Mouse (Mus musculus): ENCODE results near the gene Gm5800. TPM values are rescaled to one million over a fixed set of nuclear protein-coding genes. Genes with fewer than 3 reads are reported as not detected.
"Not testable (repeated sequence)": the region's sequence is repeated elsewhere in the genome, so short reads cannot be mapped to it uniquely, and the experiment has no call there.

The Gm5800 gene
- not detected in 2 replicates for polyA plus RNA-seq (2015; fragmentation: Nextera tagmentation; extraction: Ambion mirVana)

DNA sequence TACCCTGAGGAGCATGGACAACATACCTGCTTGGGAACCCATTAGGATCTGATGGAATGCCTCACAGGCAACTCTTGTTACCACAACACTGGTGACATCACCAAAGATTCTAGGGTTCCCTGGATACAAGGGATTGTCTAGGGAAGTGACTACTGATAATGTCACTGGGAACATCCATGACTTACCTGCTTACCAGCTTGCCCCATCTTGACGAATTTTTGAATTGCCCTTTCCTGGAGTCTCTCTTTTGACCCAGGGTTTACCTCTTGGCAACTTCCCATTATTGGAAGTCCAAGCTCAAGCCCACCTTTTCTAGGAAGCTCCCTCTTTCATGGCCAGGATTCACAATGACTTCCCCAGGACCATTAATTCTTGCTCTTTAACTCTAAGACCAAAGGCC, at the start of gene Gm5800:
Gm5800 (minus strand) TSS at position 101 of the 400 bp plus-strand sequence.
- Histone ChIP-seq H3K27ac (ENCODE audit: low read depth, low read length) (no peak within 1 kb of the TSS), H3K4me2 (ENCODE audit: low read length) (no peak within 1 kb of the TSS), H3K36me3 (ENCODE audit: control insufficient read depth, insufficient read depth, low read length) (no peaks in the 10 kb centered on the region), H3K4me1 (ENCODE audit: control insufficient read depth, insufficient read depth, low read depth, low read length) (no peaks in the 10 kb centered on the region), H3K4me3 (ENCODE audit: low read length) (no peak within 1 kb of the TSS), H3K27me3 (replicated peaks; ENCODE audit: control insufficient read depth, insufficient read depth, low read length) (no peaks in the 10 kb centered on the region), H3K9ac (ENCODE audit: low read depth, low read length) (no peak within 1 kb of the TSS), H3K9me3 (ENCODE audit: control insufficient read depth, low read length) (no peaks in the 10 kb centered on the region)
- no peak for ATAC-seq
- 72% methylated on average over 1 of the region's 1 CpGs for WGBS

GRCm38 (mm10) chr14:51755944-51756343, 39.0 kb upstream of the Gm5800 start:
- H3K4me3 ChIP-seq (ENCODE audit: low read length): no peak overlapping the region
- no peak overlapping the region for H3K9ac ChIP-seq (ENCODE audit: low read depth, low read length)
- H3K4me2 ChIP-seq (ENCODE audit: low read length): no peak overlapping the region
- no peaks in the 10 kb centered on the region for H3K9me3 ChIP-seq (ENCODE audit: control insufficient read depth, low read length)
- H3K27ac ChIP-seq (ENCODE audit: low read depth, low read length): no peak overlapping the region
- 69% methylated on average over 2 of the region's 2 CpGs for WGBS
- H3K4me1 ChIP-seq (ENCODE audit: control insufficient read depth, insufficient read depth, low read depth, low read length): no peaks in the 10 kb centered on the region
- H3K27me3 ChIP-seq (replicated peaks; ENCODE audit: control insufficient read depth, insufficient read depth, low read length): no peaks in the 10 kb centered on the region
- H3K36me3 ChIP-seq (ENCODE audit: control insufficient read depth, insufficient read depth, low read length): no peaks in the 10 kb centered on the region
- no peak for ATAC-seq

- peak; percentile 42 for ATAC-seq
- peaks cover 37% of the 10 kb centered on the region for H3K27me3 ChIP-seq (replicated peaks; ENCODE audit: control insufficient read depth, insufficient read depth, low read length)
- 1% methylated on average over 42 of the region's 42 CpGs for WGBS
Observed at GRCm38 (mm10) chr14:51740347-51741170, 23.6 kb upstream of the Gm5800 start.

DNA sequence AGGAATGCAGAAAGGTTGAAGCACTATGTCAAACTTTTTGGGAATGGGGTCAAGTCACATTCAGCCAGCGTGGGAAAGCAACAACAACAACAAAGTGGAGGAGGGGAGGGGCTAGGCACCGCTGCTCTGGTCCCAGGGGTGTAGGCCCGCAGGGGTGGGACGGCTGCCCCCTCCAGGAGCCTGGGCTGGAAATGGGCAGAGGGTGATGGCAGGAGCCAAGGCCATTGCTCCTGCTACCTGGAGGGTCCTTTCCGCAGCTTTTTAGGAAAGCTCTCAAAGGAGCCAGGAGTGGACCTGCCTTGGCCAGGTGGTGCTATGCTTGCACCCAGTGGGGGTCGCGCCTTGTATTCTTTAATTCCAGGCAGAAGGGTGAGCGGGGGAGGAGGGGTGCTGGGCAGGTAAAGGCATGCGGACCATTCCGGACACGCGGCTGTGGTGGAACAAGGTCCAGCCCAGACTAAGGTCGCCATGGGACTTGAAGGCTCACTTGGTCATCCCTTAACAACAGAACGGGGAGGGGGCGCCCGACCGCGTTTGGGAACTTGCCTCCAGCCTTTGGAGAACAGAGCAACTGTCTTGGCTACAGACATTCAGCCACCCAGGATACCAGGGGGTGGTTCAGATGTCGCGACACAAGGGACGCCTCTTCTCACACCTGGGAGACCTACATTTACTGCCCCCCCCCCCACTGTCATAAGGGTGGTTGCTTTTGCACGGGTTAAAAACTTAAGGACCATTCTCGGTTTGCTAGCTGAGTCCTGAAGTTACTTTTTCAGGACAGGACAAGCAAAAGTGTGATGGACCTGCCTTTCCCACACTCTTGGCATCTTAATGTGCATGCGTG, 22.4 kb upstream of the Gm5800 start:
- Histone ChIP-seq H3K4me2 (ENCODE audit: low read length) (peak overlapping the region; percentile 62), H3K4me1 (ENCODE audit: control insufficient read depth, insufficient read depth, low read depth, low read length) (peaks cover 19% of the 10 kb centered on the region), H3K4me3 (ENCODE audit: low read length) (peak overlapping the region; percentile 37), H3K36me3 (ENCODE audit: control insufficient read depth, insufficient read depth, low read length) (no peaks in the 10 kb centered on the region), H3K9me3 (ENCODE audit: control insufficient read depth, low read length) (no peaks in the 10 kb centered on the region), H3K27me3 (replicated peaks; ENCODE audit: control insufficient read depth, insufficient read depth, low read length) (peaks cover 37% of the 10 kb centered on the region), H3K9ac (ENCODE audit: low read depth, low read length) (no peak overlapping the region), H3K27ac (ENCODE audit: low read depth, low read length) (no peak overlapping the region)
- ATAC-seq: no peak
- 3% methylated on average over 23 of the region's 24 CpGs for WGBS

More at GRCm38 (mm10) chr14:51740347-51741170, 23.6 kb upstream of the Gm5800 start:
- H3K36me3 ChIP-seq (ENCODE audit: control insufficient read depth, insufficient read depth, low read length): no peaks in the 10 kb centered on the region
- peak overlapping the region; percentile 44 for H3K4me3 ChIP-seq (ENCODE audit: low read length)
- no peaks in the 10 kb centered on the region for H3K9me3 ChIP-seq (ENCODE audit: control insufficient read depth, low read length)
- no peak overlapping the region for H3K27ac ChIP-seq (ENCODE audit: low read depth, low read length)
- H3K9ac ChIP-seq (ENCODE audit: low read depth, low read length): no peak overlapping the region
- H3K4me2 ChIP-seq (ENCODE audit: low read length): peak overlapping the region; percentile 62
- H3K4me1 ChIP-seq (ENCODE audit: control insufficient read depth, insufficient read depth, low read depth, low read length): peaks cover 19% of the 10 kb centered on the region

DNA sequence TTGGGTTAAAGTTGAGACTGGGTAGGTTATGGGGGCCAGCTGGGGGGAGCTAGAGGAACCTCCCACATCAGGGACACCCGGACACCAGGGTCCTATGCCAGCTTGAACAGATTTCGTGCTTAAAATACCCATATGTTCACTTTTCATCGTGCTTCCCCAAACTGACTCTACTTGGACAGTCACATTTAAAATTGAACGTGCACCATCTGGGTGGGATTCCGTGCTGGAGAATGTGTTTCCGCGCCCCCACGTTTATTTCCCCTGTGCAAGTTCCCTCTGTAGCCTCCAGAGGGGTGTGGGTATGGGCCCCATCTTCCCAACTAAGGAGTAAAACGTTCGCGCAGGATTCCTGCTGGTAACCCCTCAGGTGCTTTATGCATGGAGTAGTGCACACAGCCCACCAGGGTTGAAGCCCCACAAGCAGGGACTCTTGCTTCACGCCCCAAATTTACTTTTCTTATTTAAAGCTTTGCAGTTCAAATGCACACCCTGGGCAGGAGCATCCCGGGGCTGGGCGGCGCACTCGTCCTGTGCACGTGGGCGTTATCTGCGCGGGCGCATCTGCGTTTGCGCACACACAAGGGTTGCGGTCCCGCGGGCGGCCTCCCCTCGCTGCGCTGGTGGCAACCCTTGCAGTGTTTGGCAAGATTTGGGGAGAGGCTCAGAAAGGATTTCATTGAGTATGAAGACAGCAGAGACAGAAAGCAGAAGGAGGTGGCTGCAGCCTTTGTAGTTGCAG, 21.6 kb upstream of the Gm5800 start:
- H3K4me3 ChIP-seq (ENCODE audit: low read length): peak overlapping the region; percentile 37
- peaks cover 37% of the 10 kb centered on the region for H3K27me3 ChIP-seq (replicated peaks; ENCODE audit: control insufficient read depth, insufficient read depth, low read length)
- H3K9me3 ChIP-seq (ENCODE audit: control insufficient read depth, low read length): no peaks in the 10 kb centered on the region
- H3K9ac ChIP-seq (ENCODE audit: low read depth, low read length): 0 out of 2 replicates have a peak overlapping the region, but pooled peaks have one; percentile 23
- H3K4me2 ChIP-seq (ENCODE audit: low read length): peak overlapping the region; percentile 62
- no peak overlapping the region for H3K27ac ChIP-seq (ENCODE audit: low read depth, low read length)
- no peak for ATAC-seq
- peaks cover 19% of the 10 kb centered on the region for H3K4me1 ChIP-seq (ENCODE audit: control insufficient read depth, insufficient read depth, low read depth, low read length)
- H3K36me3 ChIP-seq (ENCODE audit: control insufficient read depth, insufficient read depth, low read length): no peaks in the 10 kb centered on the region
- 1% methylated on average over 29 of the region's 29 CpGs for WGBS

DNA sequence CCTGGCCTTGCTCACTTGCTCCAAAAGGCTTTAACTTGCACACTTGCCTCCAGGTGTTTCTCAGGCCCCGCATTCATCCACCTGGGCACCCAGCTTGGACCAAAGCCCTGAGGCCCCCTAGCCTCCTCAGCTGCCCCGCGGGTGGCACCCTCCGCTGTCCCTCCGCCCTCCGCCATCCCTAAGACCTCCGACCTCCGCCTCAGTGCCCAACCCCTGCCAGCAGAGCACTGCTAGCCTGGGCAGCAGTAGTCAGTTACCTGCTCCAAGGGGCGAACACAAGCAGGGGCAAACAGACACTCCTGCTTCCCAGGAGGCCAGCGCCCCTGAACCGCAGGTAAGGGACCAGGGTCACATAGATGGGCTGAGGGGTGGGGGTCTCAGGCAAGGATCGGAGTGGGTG, 21.0 kb upstream of the Gm5800 start:
- Histone ChIP-seq H3K36me3 (ENCODE audit: control insufficient read depth, insufficient read depth, low read length) (no peaks in the 10 kb centered on the region), H3K4me3 (ENCODE audit: low read length) (no peak overlapping the region), H3K9me3 (ENCODE audit: control insufficient read depth, low read length) (no peaks in the 10 kb centered on the region), H3K27me3 (replicated peaks; ENCODE audit: control insufficient read depth, insufficient read depth, low read length) (peaks cover 37% of the 10 kb centered on the region), H3K9ac (ENCODE audit: low read depth, low read length) (no peak overlapping the region), H3K27ac (ENCODE audit: low read depth, low read length) (no peak overlapping the region), H3K4me2 (ENCODE audit: low read length) (no peak overlapping the region), H3K4me1 (ENCODE audit: control insufficient read depth, insufficient read depth, low read depth, low read length) (peaks cover 19% of the 10 kb centered on the region)
- ATAC-seq: no peak
- WGBS: 10% methylated on average over 12 of the region's 12 CpGs

- ATAC-seq; H3K4me3 ChIP-seq (ENCODE audit: low read length); H3K4me1 ChIP-seq (ENCODE audit: control insufficient read depth, insufficient read depth, low read depth, low read length); H3K9ac ChIP-seq (ENCODE audit: low read depth, low read length); H3K27ac ChIP-seq (ENCODE audit: low read depth, low read length); H3K4me2 ChIP-seq (ENCODE audit: low read length); H3K9me3 ChIP-seq (ENCODE audit: control insufficient read depth, low read length); H3K27me3 ChIP-seq (replicated peaks; ENCODE audit: control insufficient read depth, insufficient read depth, low read length); H3K36me3 ChIP-seq (ENCODE audit: control insufficient read depth, insufficient read depth, low read length): not testable (repeated sequence)
- 100% methylated on average over 1 of the region's 2 CpGs for WGBS
Observed at GRCm38 (mm10) chr14:51695368-51695767, 21.6 kb downstream of the Gm5800 start, which contains the start of gene Gm17079. Gene Gm17079, minus strand, starts transcription at chr14:51695468.

DNA sequence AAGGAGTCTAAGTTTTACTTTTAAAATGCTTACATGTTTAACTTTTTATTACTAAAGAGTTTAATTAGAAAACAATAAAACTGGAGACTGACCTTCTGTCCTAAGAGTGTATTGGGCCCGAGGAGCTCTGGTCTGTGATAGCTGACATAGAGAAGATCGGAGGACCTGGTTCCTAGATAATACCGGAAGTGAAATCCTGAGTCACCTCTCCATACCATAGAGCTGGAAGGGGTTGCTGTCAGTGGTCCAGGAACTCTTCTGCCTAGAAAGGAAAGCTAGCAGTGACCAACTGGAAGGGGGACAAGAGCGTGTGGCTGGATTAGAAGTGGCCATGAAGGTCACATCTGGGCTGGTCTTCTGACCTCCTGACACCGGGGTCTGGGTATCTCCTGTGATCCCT, 39.7 kb downstream of the Gm5800 start:
- WGBS: 95% methylated on average over 5 of the region's 5 CpGs
- H3K9ac ChIP-seq (ENCODE audit: low read depth, low read length): no peak overlapping the region
- no peaks in the 10 kb centered on the region for H3K9me3 ChIP-seq (ENCODE audit: control insufficient read depth, low read length)
- H3K27ac ChIP-seq (ENCODE audit: low read depth, low read length): no peak overlapping the region
- H3K4me3 ChIP-seq (ENCODE audit: low read length): no peak overlapping the region
- no peaks in the 10 kb centered on the region for H3K4me1 ChIP-seq (ENCODE audit: control insufficient read depth, insufficient read depth, low read depth, low read length)
- no peak for ATAC-seq
- no peak overlapping the region for H3K4me2 ChIP-seq (ENCODE audit: low read length)
- H3K36me3 ChIP-seq (ENCODE audit: control insufficient read depth, insufficient read depth, low read length): no peaks in the 10 kb centered on the region
- H3K27me3 ChIP-seq (replicated peaks; ENCODE audit: control insufficient read depth, insufficient read depth, low read length): no peaks in the 10 kb centered on the region
